Mouse (Mus musculus): ENCODE measurements around the gene Sltm.
"Not testable (repeated sequence)": the region's sequence is repeated elsewhere in the genome, so short reads cannot be mapped to it uniquely, and the experiment has no call there.

The Sltm gene

GRCm38 (mm10) chr9:70551524-70551923 is 9.0 kb downstream of the Sltm start:
- DNase-seq (ENCODE audit: low spot score in 2 of 2), result no peak

- not testable (repeated sequence) for DNase-seq (ENCODE audit: low spot score in 2 of 2)
Observed at GRCm38 (mm10) chr9:70552233-70552632, 9.7 kb downstream of the Sltm start.

GRCm38 (mm10) chr9:70555431-70555830 is 12.9 kb downstream of the Sltm start:
- no peak for DNase-seq (ENCODE audit: low spot score in 2 of 2)

- DNase-seq (ENCODE audit: low spot score in 2 of 2), result no peak
Observed at GRCm38 (mm10) chr9:70556796-70557195, 14.2 kb downstream of the Sltm start.

GRCm38 (mm10) chr9:70562825-70563224 is 20.3 kb downstream of the Sltm start:
- no peak for DNase-seq (ENCODE audit: low spot score in 2 of 2)

- DNase-seq (ENCODE audit: low spot score in 2 of 2), result no peak
Observed at GRCm38 (mm10) chr9:70567651-70568050, 25.1 kb downstream of the Sltm start.

GRCm38 (mm10) chr9:70570351-70570750 is 27.8 kb downstream of the Sltm start:
- no peak for DNase-seq (ENCODE audit: low spot score in 2 of 2)

GRCm38 (mm10) chr9:70578123-70578522 is 35.6 kb downstream of the Sltm start:
- DNase-seq (ENCODE audit: low spot score in 2 of 2), result no peak

GRCm38 (mm10) chr9:70580956-70581355 is 38.4 kb downstream of the Sltm start:
- DNase-seq (ENCODE audit: low spot score in 2 of 2), result no peak

GRCm38 (mm10) chr9:70584641-70585040 is 42.1 kb downstream of the Sltm start:
- DNase-seq (ENCODE audit: low spot score in 2 of 2), result no peak

GRCm38 (mm10) chr9:70585172-70585571 is 42.6 kb downstream of the Sltm start:
- no peak for DNase-seq (ENCODE audit: low spot score in 2 of 2)

- no peak for DNase-seq (ENCODE audit: low spot score in 2 of 2)
Observed at GRCm38 (mm10) chr9:70587171-70587570, 44.6 kb downstream of the Sltm start.

GRCm38 (mm10) chr9:70590775-70591174 is 48.2 kb downstream of the Sltm start:
- DNase-seq (ENCODE audit: low spot score in 2 of 2), result no peak

- no peak for DNase-seq (ENCODE audit: low spot score in 2 of 2)
Observed at GRCm38 (mm10) chr9:70591486-70591885, 48.9 kb downstream of the Sltm start.

GRCm38 (mm10) chr9:70598271-70598670 is 55.7 kb downstream of the Sltm start:
- no peak for DNase-seq (ENCODE audit: low spot score in 2 of 2)

GRCm38 (mm10) chr9:70602186-70602845 is 59.8 kb downstream of the Sltm start:
- DNase-seq (ENCODE audit: low spot score in 2 of 2), result peak in 1 of 2 experiments; percentile 11

GRCm38 (mm10) chr9:70611026-70611673 is 68.6 kb downstream of the Sltm start:
- no peak for DNase-seq (ENCODE audit: low spot score in 2 of 2)

- no peak for DNase-seq (ENCODE audit: low spot score in 2 of 2)
Observed at GRCm38 (mm10) chr9:70629711-70630110, 87.2 kb downstream of the Sltm start.

- DNase-seq (ENCODE audit: low spot score in 2 of 2), result no peak
Observed at GRCm38 (mm10) chr9:70631665-70632064, 89.1 kb downstream of the Sltm start.

- no peak for DNase-seq (ENCODE audit: low spot score in 2 of 2)
Observed at GRCm38 (mm10) chr9:70636748-70637147, 94.2 kb downstream of the Sltm start.
